Mouse (Mus musculus): Measurements from ENCODE around the gene Gucy2g.
"Not testable (repeated sequence)": the region's sequence is repeated elsewhere in the genome, so short reads cannot be mapped to it uniquely, and the experiment has no call there.

The Gucy2g gene

GRCm38 (mm10) chr19:55207205-55207604 lies 33.8 kb downstream of the Gucy2g start:
- no peak for DNase-seq (ENCODE audit: low spot score in 2 of 2)

- no peak for DNase-seq (ENCODE audit: low spot score in 2 of 2)
These were observed 34.4 kb downstream of the Gucy2g start for GRCm38 (mm10) chr19:55206482-55207138.

GRCm38 (mm10) chr19:55198303-55198702 lies 42.7 kb downstream of the Gucy2g start:
- no peak for DNase-seq (ENCODE audit: low spot score in 2 of 2)

- DNase-seq (ENCODE audit: low spot score in 2 of 2): no peak
These were observed 45.5 kb downstream of the Gucy2g start for GRCm38 (mm10) chr19:55195574-55195973.

- no peak for DNase-seq (ENCODE audit: low spot score in 2 of 2)
These were observed 46.4 kb downstream of the Gucy2g start for GRCm38 (mm10) chr19:55194520-55195170.

- no peak for DNase-seq (ENCODE audit: low spot score in 2 of 2)
These were observed 47.2 kb downstream of the Gucy2g start for GRCm38 (mm10) chr19:55193717-55194394.

GRCm38 (mm10) chr19:55192254-55192945 lies 48.6 kb downstream of the Gucy2g start:
- DNase-seq (ENCODE audit: low spot score in 2 of 2): peak; percentile 42 to 73

GRCm38 (mm10) chr19:55191596-55191995 lies 49.4 kb downstream of the Gucy2g start:
- DNase-seq (ENCODE audit: low spot score in 2 of 2): no peak

GRCm38 (mm10) chr19:55190065-55190464 lies 51.0 kb downstream of the Gucy2g start:
- no peak for DNase-seq (ENCODE audit: low spot score in 2 of 2)

- no peak for DNase-seq (ENCODE audit: low spot score in 2 of 2)
These were observed 55.4 kb downstream of the Gucy2g start for GRCm38 (mm10) chr19:55185651-55186050.

- no peak for DNase-seq (ENCODE audit: low spot score in 2 of 2)
These were observed 56.0 kb downstream of the Gucy2g start for GRCm38 (mm10) chr19:55185074-55185473.

GRCm38 (mm10) chr19:55184442-55184841 lies 56.6 kb downstream of the Gucy2g start:
- no peak for DNase-seq (ENCODE audit: low spot score in 2 of 2)

GRCm38 (mm10) chr19:55180433-55180832 lies 60.6 kb downstream of the Gucy2g start, which contains the start of gene Tectb:
TSS of gene Tectb (plus strand) at chr19:55180733.
- no peak for DNase-seq (ENCODE audit: low spot score in 2 of 2)

- DNase-seq (ENCODE audit: low spot score in 2 of 2): no peak
These were observed 63.9 kb downstream of the Gucy2g start for GRCm38 (mm10) chr19:55177143-55177542.

GRCm38 (mm10) chr19:55171585-55171984 lies 69.5 kb downstream of the Gucy2g start:
- DNase-seq (ENCODE audit: low spot score in 2 of 2): no peak

GRCm38 (mm10) chr19:55170399-55170798 lies 70.6 kb downstream of the Gucy2g start:
- DNase-seq (ENCODE audit: low spot score in 2 of 2): no peak

- DNase-seq (ENCODE audit: low spot score in 2 of 2): not testable (repeated sequence)
These were observed 71.8 kb downstream of the Gucy2g start for GRCm38 (mm10) chr19:55169236-55169729.

GRCm38 (mm10) chr19:55168360-55168759 lies 72.7 kb downstream of the Gucy2g start:
- no peak for DNase-seq (ENCODE audit: low spot score in 2 of 2)

- no peak for DNase-seq (ENCODE audit: low spot score in 2 of 2)
These were observed 73.3 kb downstream of the Gucy2g start for GRCm38 (mm10) chr19:55167741-55168140.

- DNase-seq (ENCODE audit: low spot score in 2 of 2): no peak
These were observed 74.3 kb downstream of the Gucy2g start for GRCm38 (mm10) chr19:55166741-55167140.

GRCm38 (mm10) chr19:55165954-55166353 lies 75.1 kb downstream of the Gucy2g start:
- DNase-seq (ENCODE audit: low spot score in 2 of 2): no peak

Data from urinary bladder, adult 18-20 months (tissue).